Mouse (Mus musculus): ENCODE results near the gene Lrrc75a.

GRCm38 (mm10) chr11:62613657-62614365 lies 34.5 kb downstream of the Lrrc75a start:
- TF ChIP-seq EP300 (IDR thresholded peaks at IDR 0.05; ENCODE audit: insufficient read depth, low read depth, low read length) (peak; percentile 64; the same call in 1 of the 2 replicates), CTCF (IDR thresholded peaks at IDR 0.05; ENCODE audit: low read depth, low read length) (peak; percentile 99), POLR2A (IDR thresholded peaks at IDR 0.05; ENCODE audit: insufficient read depth, low read length) (no peak)

Data from ES-Bruce4 (cell line).